Mouse (Mus musculus): Measurements from ENCODE around the gene Lrmda.

Gene Lrmda

GRCm38 (mm10) chr14:22727548-22727947, 708.0 kb downstream of the Lrmda start:
- in situ Hi-C loops (cut with MboI; ENCODE audit: low pct_unique_long_range_greater_than_20kb in 1 of 2, low sequenced_read_pairs in 2 of 2, unreplicated experiment in 1 of 2): no loop called here

DNA sequence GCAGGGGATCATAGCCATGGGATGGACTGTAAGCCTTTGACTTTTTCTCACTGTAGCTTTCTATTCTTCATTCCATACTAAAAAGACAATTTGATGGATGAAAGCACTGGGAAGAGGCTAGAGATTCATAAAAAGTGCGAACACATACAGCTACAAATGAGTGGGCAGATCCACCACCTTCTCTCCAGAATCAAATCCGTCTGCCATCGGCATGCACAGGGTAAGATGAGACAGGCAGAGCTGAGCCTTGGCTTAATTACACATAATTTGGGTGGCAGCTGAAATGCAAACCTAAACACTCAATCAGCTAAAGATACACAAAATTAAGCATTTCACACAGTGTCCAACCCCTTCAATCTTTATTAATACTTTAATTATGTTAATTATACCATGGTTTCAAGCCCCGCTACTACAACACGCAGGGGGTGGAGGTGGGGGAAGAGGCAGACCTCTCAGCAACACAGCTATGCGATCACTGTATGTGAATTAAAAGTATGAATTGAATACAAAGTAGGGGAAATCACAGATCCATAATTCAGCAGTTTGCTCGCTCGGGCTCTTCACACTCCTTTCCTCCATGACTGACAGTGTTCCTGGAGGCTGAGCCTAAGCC, 709.2 kb downstream of the Lrmda start:
- in situ Hi-C loops (cut with MboI; ENCODE audit: low pct_unique_long_range_greater_than_20kb in 1 of 2, low sequenced_read_pairs in 2 of 2, unreplicated experiment in 1 of 2): no loop called here

- in situ Hi-C loops (cut with MboI; ENCODE audit: low pct_unique_long_range_greater_than_20kb in 1 of 2, low sequenced_read_pairs in 2 of 2, unreplicated experiment in 1 of 2): no loop called here
Measured at GRCm38 (mm10) chr14:22738603-22739002, 719.1 kb downstream of the Lrmda start.

DNA sequence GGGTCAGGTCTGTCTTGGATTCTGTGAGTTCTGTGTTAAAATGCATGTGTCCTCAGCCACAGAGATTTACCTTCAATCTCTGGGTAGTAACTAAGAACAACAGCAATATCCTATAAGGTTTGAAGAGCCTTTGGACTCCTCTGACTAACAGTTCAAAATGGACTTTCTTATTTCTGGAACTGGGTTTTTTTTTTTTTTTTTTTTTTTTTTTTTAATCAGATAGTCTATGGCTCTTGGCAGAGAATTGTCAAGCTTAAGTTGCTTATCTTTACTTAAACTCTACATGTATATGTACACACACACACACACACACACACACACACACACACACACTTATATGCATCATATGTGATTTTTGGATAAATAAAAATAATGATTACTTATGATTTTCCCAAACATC, 723.0 kb downstream of the Lrmda start:
- in situ Hi-C loops (cut with MboI; ENCODE audit: low pct_unique_long_range_greater_than_20kb in 1 of 2, low sequenced_read_pairs in 2 of 2, unreplicated experiment in 1 of 2): no loop called here

- in situ Hi-C loops (cut with MboI; ENCODE audit: low pct_unique_long_range_greater_than_20kb in 1 of 2, low sequenced_read_pairs in 2 of 2, unreplicated experiment in 1 of 2): no loop called here
Measured at GRCm38 (mm10) chr14:22743264-22743663, 723.8 kb downstream of the Lrmda start.

DNA sequence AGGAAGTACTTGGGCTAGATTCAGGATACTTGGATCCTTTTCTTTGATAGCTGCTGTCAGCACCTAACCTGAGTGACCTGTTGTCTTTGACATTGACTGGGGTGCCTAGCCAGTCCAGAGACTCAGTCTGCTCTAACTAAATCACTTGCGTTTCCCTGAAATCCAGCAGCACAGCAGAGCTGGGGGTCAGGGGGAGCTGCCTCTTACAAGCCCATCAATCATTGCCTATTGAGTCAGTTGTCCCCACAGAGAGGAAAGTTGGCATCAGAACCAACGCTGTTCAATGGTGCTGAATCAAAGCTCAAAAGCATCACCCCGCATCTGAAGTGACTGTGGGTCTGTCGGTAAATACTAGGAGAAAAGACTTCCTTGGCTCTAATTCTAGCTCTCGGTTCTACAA, 725.2 kb downstream of the Lrmda start:
- in situ Hi-C loops (cut with MboI; ENCODE audit: low pct_unique_long_range_greater_than_20kb in 1 of 2, low sequenced_read_pairs in 2 of 2, unreplicated experiment in 1 of 2): no loop called here

DNA sequence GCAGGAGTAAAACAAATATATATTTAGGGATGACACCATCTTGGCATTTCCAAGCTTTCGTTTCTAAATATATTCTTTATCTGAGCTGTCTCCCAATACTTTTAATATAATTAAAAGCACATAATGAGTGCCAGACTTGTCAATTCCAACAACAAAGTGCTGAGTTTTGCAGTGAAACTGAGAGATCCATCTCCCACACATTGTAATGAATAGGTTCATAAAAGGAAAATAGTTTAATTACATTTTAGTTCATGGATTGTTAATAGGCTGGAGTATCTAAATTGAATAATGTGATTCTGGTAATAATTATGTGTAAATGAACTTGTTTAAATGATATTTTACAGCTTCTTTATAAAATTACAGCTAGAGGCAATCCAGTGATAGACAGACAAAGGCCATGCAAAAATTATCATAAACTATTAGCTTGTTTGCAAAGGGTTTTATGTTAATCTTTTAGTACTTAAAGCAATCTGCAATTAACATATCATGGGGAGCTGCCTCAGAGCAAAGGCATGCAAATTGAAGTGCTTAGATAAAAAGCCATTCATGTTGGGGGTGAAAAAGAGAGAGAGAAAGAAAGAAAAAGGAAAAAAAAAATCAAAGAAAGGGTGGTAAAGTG, 725.9 kb downstream of the Lrmda start:
- in situ Hi-C loops (cut with MboI; ENCODE audit: low pct_unique_long_range_greater_than_20kb in 1 of 2, low sequenced_read_pairs in 2 of 2, unreplicated experiment in 1 of 2): no loop called here

- in situ Hi-C loops (cut with MboI; ENCODE audit: low pct_unique_long_range_greater_than_20kb in 1 of 2, low sequenced_read_pairs in 2 of 2, unreplicated experiment in 1 of 2): no loop called here
Measured at GRCm38 (mm10) chr14:22745882-22746480, 726.5 kb downstream of the Lrmda start.

GRCm38 (mm10) chr14:22747816-22748215, 728.3 kb downstream of the Lrmda start:
- in situ Hi-C loops (cut with MboI; ENCODE audit: low pct_unique_long_range_greater_than_20kb in 1 of 2, low sequenced_read_pairs in 2 of 2, unreplicated experiment in 1 of 2): no loop called here

DNA sequence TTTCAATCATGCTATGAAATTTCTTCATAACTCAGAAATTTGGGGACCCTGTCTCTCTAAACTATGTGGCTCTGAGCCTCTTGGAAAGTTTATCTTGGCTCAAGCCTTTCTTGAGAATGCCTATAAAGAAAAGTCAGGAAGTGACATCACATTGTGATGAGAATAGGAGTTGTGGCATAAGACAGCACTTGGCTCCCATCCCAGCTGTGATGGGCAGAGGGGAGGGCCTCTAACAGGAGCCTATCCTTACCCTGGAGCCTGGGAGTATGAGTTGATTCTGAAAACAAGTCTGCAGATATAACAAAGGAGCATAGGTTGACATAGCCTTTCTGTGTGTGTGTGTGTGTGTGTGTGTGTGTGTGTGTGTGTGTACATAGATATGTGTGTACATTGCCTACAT, 730.9 kb downstream of the Lrmda start:
- in situ Hi-C loops (cut with MboI; ENCODE audit: low pct_unique_long_range_greater_than_20kb in 1 of 2, low sequenced_read_pairs in 2 of 2, unreplicated experiment in 1 of 2): no loop called here

DNA sequence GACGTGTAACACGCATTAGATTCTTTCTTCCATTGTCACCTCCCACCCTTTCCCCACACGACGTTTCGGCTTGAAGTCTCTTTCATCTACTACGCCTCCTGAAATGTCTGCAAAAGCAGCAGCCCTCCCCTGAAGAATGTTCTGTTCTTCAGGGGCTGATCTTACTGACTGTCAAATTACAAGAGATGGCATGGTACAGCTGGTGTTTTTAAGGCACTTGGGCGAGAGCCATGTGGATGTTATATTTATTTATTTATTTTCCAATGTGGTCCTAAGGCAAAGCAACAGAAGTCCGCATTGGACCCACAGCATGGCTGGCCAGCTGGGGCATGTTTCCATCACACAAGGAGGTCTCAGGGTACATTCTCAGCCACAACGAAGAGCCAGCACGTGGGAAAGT, 731.8 kb downstream of the Lrmda start:
- in situ Hi-C loops (cut with MboI; ENCODE audit: low pct_unique_long_range_greater_than_20kb in 1 of 2, low sequenced_read_pairs in 2 of 2, unreplicated experiment in 1 of 2): no loop called here

- in situ Hi-C loops (cut with MboI; ENCODE audit: low pct_unique_long_range_greater_than_20kb in 1 of 2, low sequenced_read_pairs in 2 of 2, unreplicated experiment in 1 of 2): no loop called here
Measured at GRCm38 (mm10) chr14:22754633-22755032, 735.1 kb downstream of the Lrmda start.

GRCm38 (mm10) chr14:22757493-22757892, 738.0 kb downstream of the Lrmda start:
- in situ Hi-C loops (cut with MboI; ENCODE audit: low pct_unique_long_range_greater_than_20kb in 1 of 2, low sequenced_read_pairs in 2 of 2, unreplicated experiment in 1 of 2): no loop called here

- in situ Hi-C loops (cut with MboI; ENCODE audit: low pct_unique_long_range_greater_than_20kb in 1 of 2, low sequenced_read_pairs in 2 of 2, unreplicated experiment in 1 of 2): no loop called here
Measured at GRCm38 (mm10) chr14:22759216-22759615, 739.7 kb downstream of the Lrmda start.

- in situ Hi-C loops (cut with MboI; ENCODE audit: low pct_unique_long_range_greater_than_20kb in 1 of 2, low sequenced_read_pairs in 2 of 2, unreplicated experiment in 1 of 2): no loop called here
Measured at GRCm38 (mm10) chr14:22759673-22760072, 740.2 kb downstream of the Lrmda start.

- in situ Hi-C loops (cut with MboI; ENCODE audit: low pct_unique_long_range_greater_than_20kb in 1 of 2, low sequenced_read_pairs in 2 of 2, unreplicated experiment in 1 of 2): no loop called here
Measured at GRCm38 (mm10) chr14:22760241-22761039, 740.9 kb downstream of the Lrmda start.

GRCm38 (mm10) chr14:22781709-22782108, 762.2 kb downstream of the Lrmda start:
- in situ Hi-C loops (cut with MboI; ENCODE audit: low pct_unique_long_range_greater_than_20kb in 1 of 2, low sequenced_read_pairs in 2 of 2, unreplicated experiment in 1 of 2): no loop called here

DNA sequence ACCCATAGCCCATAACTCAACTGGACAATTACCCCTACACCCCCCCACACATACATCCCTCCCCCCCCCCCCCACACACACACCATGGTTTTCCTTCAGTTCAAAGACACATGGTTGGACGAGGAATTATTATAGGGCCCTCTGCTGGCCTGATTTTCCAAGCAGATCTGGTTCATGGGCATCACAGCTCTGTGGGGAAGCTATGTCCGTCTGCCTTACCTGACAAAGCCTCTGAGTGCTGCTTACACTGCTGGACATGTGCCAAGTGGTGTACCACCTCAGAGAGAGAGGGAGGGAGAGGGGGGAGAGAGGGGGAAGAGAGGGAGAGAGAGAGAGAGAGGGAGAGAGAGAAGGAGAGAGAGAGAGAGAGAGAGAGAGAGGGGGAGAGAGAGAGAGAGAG, 762.9 kb downstream of the Lrmda start:
- in situ Hi-C loops (cut with MboI; ENCODE audit: low pct_unique_long_range_greater_than_20kb in 1 of 2, low sequenced_read_pairs in 2 of 2, unreplicated experiment in 1 of 2): no loop called here
